Mouse (Mus musculus): ENCODE measurements around the gene Dirc2. TPM values are rescaled to one million over a fixed set of nuclear protein-coding genes. Genes with fewer than 3 reads are reported as not detected.

Gene Dirc2
- total RNA-seq, 1 experiment from 2014 or later, result 5.6 TPM

- ATAC-seq (replicated peaks; ENCODE audit: insufficient number of reproducible peaks, low FRiP score, low TSS enrichment, poor library complexity, severe bottlenecking), result no peak
These were observed 62.2 kb downstream of the Dirc2 start for GRCm38 (mm10) chr16:35707004-35707403.

DNA sequence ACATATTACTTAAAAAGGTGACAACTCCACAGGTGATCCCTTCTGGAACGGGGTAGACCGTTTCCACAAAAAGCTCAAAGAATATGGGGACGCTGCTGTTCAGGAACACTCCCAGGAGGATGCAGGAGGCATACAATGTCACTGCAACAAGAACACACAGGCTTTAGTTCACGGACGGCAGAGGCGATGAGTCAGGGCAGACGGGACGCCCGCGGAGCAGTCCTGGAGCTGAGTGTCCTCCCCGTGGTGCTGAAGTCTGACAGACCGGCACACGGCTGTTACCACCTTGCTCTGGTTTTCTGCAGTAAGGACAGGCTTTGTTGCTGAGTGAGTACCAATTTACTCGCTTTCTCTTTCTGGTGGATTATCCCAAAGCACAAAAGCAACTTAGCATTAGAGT is 64.4 kb downstream of the Dirc2 start:
- no peak for ATAC-seq (replicated peaks; ENCODE audit: insufficient number of reproducible peaks, low FRiP score, low TSS enrichment, poor library complexity, severe bottlenecking)

DNA sequence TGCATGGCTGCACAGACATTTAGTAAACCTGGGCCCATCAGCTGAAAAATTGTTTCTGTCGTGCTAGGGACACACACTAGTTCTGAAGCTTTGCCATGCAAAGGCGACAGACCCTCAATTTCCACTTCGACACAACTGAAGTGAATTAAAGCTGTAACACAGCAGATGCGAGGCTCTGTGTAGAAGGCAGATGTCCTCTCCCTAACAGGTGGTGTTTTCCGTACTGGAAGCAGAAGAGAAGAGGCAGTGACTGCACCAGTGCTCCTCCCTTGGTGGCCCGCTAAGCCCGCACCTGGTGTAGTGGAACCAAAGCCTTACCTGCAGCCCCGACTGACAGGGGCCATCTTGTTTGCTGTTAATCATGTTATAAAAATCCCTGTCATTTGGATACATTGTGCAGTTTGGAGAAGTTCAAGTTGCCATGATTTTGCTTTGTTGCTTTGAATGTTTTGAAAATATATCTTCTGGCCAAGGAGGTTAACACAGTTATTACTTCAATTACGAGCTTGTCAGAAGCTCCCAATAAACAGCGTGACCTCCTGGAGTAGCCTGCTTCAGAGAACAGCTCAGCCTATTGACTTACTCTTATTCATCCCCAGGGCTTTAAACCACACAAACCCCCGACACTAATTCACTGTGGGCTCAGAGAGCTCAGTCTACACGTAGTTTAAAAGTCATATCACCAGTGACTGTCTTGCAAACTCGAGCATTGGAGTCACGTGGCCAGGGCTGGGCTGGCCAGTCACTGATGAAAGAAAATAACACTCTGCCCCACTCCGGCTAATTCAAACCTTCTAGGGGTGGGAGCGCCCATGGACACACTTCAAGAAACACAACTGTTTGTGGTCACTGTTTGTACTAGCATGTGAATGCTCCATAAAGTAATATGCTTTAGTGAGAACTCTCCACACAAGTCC is 65.1 kb downstream of the Dirc2 start:
- ATAC-seq (replicated peaks; ENCODE audit: insufficient number of reproducible peaks, low FRiP score, low TSS enrichment, poor library complexity, severe bottlenecking), result no peak

DNA sequence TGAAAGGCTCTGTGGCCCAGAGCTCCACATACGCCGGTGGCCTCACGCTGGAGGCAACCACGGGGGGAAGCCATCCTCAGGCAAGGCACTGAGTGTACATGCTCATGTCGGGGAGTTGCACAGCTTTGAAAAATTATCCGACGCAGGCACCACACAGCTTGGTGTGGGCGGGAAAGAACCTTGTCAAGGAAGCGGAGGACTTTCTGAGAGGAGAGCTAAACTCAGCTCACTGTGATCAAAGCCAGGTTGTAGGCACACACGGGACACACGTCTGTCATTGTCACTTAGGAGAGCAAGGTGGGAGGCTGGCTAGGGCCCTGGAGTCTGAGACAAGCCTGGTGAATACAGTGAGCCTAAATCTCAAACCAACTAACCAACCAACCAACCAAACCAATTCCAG is 67.3 kb downstream of the Dirc2 start:
- no peak for ATAC-seq (replicated peaks; ENCODE audit: insufficient number of reproducible peaks, low FRiP score, low TSS enrichment, poor library complexity, severe bottlenecking)

DNA sequence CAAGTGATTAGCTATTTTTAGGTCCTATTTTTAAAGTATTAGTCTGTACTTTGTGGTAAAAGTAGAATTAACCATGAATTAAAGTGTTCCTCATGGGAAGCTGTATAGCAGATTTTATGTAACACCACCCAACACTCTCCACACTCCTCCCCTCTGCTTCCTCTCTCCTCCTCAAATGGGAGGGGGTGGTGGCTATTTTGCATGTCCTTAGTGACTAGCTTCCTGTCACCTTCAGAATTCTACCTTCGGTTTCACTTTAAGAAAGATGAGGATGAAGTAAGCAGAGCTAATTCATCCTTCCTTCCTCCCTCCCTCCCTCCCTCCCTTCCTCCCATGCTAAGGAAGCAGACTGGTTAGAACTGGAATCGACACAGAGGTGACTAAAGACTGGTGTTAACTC is 73.1 kb downstream of the Dirc2 start:
- ATAC-seq (replicated peaks; ENCODE audit: insufficient number of reproducible peaks, low FRiP score, low TSS enrichment, poor library complexity, severe bottlenecking), result no peak

DNA sequence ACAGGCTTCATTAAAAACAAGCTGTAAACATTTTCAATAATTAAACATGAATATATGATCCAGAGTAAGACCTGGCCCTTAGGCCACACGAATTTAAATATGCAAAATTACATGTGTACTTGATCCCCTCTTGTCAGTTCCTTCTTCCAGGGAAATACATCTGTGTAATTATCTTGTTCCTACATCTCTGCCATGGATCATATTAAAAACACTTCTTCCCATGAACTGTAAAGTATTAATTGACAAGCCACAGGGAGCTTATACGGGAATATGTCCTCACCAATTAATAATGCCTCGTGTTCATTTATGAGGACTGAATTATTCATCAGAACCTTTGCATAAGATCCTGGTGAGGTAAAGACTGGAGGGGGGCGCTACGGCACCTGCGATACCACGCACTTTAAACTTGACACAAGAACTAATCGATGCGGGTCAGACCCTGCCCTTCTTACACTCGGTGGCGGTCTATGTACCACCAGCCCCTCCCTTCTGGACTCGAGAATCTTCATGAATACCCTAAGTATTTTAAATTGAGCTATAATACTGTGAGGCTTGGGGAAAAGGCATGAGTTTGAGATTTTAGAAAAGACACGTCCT is 74.8 kb downstream of the Dirc2 start:
- ATAC-seq (replicated peaks; ENCODE audit: insufficient number of reproducible peaks, low FRiP score, low TSS enrichment, poor library complexity, severe bottlenecking), result no peak

GRCm38 (mm10) chr16:35691606-35692005 is 77.5 kb downstream of the Dirc2 start:
- ATAC-seq (replicated peaks; ENCODE audit: insufficient number of reproducible peaks, low FRiP score, low TSS enrichment, poor library complexity, severe bottlenecking), result no peak

GRCm38 (mm10) chr16:35686491-35686890 is 82.7 kb downstream of the Dirc2 start:
- ATAC-seq (replicated peaks; ENCODE audit: insufficient number of reproducible peaks, low FRiP score, low TSS enrichment, poor library complexity, severe bottlenecking), result no peak

GRCm38 (mm10) chr16:35685027-35685426 is 84.1 kb downstream of the Dirc2 start:
- no peak for ATAC-seq (replicated peaks; ENCODE audit: insufficient number of reproducible peaks, low FRiP score, low TSS enrichment, poor library complexity, severe bottlenecking)

- ATAC-seq (replicated peaks; ENCODE audit: insufficient number of reproducible peaks, low FRiP score, low TSS enrichment, poor library complexity, severe bottlenecking), result no peak
These were observed 87.6 kb downstream of the Dirc2 start for GRCm38 (mm10) chr16:35681327-35682108.

GRCm38 (mm10) chr16:35678476-35678875 is 90.7 kb downstream of the Dirc2 start:
- no peak for ATAC-seq (replicated peaks; ENCODE audit: insufficient number of reproducible peaks, low FRiP score, low TSS enrichment, poor library complexity, severe bottlenecking)

DNA sequence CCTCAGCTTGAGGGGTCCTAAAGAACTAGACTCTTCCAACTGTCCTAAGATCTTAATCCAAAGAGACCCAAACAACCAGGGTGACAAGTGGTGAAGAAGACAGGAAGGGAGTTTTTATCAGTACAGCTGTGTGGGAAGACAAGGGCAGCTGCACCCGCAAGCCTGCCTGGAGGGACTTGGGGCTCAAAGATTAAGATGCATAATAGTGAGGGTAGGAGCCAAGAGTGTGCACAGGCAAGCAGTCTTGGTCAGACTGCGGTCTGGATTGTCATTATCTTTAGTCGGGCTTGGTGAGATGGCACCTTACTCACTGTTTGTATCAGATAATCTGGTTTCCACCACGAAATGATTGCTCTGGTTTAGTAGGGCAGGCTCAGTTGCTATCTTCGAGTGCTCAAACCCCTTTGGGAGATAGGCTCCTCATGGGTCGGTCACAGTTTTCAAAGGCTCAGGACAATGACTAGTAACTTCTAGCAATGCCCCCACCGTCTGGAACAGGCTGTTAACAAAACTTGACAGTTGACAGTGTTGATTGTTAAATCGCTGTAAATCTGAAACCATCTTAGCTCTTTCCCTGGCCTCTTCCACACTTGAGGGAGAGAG is 91.5 kb downstream of the Dirc2 start:
- no peak for ATAC-seq (replicated peaks; ENCODE audit: insufficient number of reproducible peaks, low FRiP score, low TSS enrichment, poor library complexity, severe bottlenecking)

GRCm38 (mm10) chr16:35664847-35665246 is 104.3 kb downstream of the Dirc2 start:
- ATAC-seq (replicated peaks; ENCODE audit: insufficient number of reproducible peaks, low FRiP score, low TSS enrichment, poor library complexity, severe bottlenecking), result no peak

- ATAC-seq (replicated peaks; ENCODE audit: insufficient number of reproducible peaks, low FRiP score, low TSS enrichment, poor library complexity, severe bottlenecking), result no peak
These were observed 105.2 kb downstream of the Dirc2 start for GRCm38 (mm10) chr16:35663831-35664414.

DNA sequence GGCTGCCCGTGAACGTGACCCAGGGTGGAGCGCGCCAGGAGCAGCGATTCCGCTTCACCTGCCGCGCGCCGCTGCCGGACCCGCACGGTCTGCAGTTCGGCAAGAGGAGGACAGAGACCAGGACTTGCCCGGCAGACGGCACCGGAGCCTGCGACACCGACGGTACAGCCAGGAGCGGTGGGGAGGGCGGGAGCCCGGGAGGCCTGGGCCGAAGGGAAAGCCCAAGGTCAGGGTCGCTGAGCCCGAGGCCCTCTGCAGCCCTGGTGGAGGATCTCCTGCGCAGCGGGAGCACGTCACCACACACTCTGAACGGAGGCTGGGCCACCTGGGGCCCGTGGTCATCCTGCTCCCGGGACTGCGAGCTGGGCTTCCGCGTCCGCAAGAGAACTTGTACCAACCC is 108.9 kb downstream of the Dirc2 start:
- ATAC-seq (replicated peaks; ENCODE audit: insufficient number of reproducible peaks, low FRiP score, low TSS enrichment, poor library complexity, severe bottlenecking), result no peak

GRCm38 (mm10) chr16:35653951-35654350 is 115.2 kb downstream of the Dirc2 start:
- no peak for ATAC-seq (replicated peaks; ENCODE audit: insufficient number of reproducible peaks, low FRiP score, low TSS enrichment, poor library complexity, severe bottlenecking)

GRCm38 (mm10) chr16:35652706-35653105 is 116.5 kb downstream of the Dirc2 start:
- no peak for ATAC-seq (replicated peaks; ENCODE audit: insufficient number of reproducible peaks, low FRiP score, low TSS enrichment, poor library complexity, severe bottlenecking)

DNA sequence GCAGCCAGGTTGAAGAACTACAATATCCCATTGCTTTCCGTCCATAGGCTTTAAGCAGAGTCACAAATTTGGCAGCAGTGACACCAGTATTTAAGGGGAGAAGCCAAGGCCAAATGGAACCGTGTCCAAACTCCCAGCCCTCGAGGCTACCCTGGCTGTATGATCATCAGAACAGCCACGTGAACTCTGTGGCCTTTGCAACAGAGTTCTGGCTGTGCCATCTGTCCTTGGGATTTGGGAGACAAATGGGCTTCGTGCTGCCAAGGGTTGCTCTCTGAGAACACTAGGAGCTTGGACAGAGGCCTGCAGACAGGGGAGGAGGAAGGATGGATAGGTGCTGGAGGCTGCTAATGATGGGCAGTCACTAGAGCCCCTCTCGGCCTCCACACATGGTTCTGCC is 117.0 kb downstream of the Dirc2 start:
- ATAC-seq (replicated peaks; ENCODE audit: insufficient number of reproducible peaks, low FRiP score, low TSS enrichment, poor library complexity, severe bottlenecking), result no peak

- ATAC-seq (replicated peaks; ENCODE audit: insufficient number of reproducible peaks, low FRiP score, low TSS enrichment, poor library complexity, severe bottlenecking), result no peak
These were observed 120.3 kb downstream of the Dirc2 start for GRCm38 (mm10) chr16:35648862-35649261.

Measured in monocyte, adult 5-6 weeks (primary cell).